Mouse (Mus musculus): ENCODE data around the gene Tmem44. TPM values are rescaled to one million over a fixed set of nuclear protein-coding genes. Genes with fewer than 3 reads are reported as not detected.
"Not testable (repeated sequence)": the region's sequence is repeated elsewhere in the genome, so short reads cannot be mapped to it uniquely, and the experiment has no call there.

Tmem44 gene
- polyA plus RNA-seq, 1 experiment from 2014 or later, result 0.68 TPM

GRCm38 (mm10) chr16:30475633-30476461, 74.8 kb downstream of the Tmem44 start:
- no peaks in the 10 kb centered on the region for H3K36me3 ChIP-seq (ENCODE audit: control insufficient read depth, insufficient read depth)
- H3K9me3 ChIP-seq (replicated peaks; ENCODE audit: control insufficient read depth, low read length), result peaks cover 4% of the 10 kb centered on the region; the same call in 1 of the 2 replicates
- 53% methylated on average over 10 of the region's 10 CpGs for WGBS (ENCODE audit: insufficient replicate concordance)
- no peak overlapping the region for H3K4me2 ChIP-seq (ENCODE audit: low read depth, low read length)
- no peaks in the 10 kb centered on the region for H3K4me1 ChIP-seq (ENCODE audit: control insufficient read depth, low read depth, low read length)
- H3K27ac ChIP-seq (ENCODE audit: low read length), result no peak overlapping the region
- H3K4me3 ChIP-seq (ENCODE audit: low read depth, low read length), result no peak overlapping the region
- no peak overlapping the region for H3K9ac ChIP-seq (ENCODE audit: low read depth, low read length)
- ATAC-seq (ENCODE audit: low read depth), result no peak
- no peaks in the 10 kb centered on the region for H3K27me3 ChIP-seq (ENCODE audit: control insufficient read depth, insufficient read depth, low read depth, low read length)

- H3K27ac ChIP-seq (ENCODE audit: low read length), result no peak overlapping the region
- 64% methylated on average over 5 of the region's 5 CpGs for WGBS (ENCODE audit: insufficient replicate concordance)
- H3K4me3 ChIP-seq (ENCODE audit: low read depth, low read length), result no peak overlapping the region
Measured at GRCm38 (mm10) chr16:30472447-30472846, 78.2 kb downstream of the Tmem44 start.

GRCm38 (mm10) chr16:30471912-30472311, 78.7 kb downstream of the Tmem44 start:
- 29% methylated on average over 2 of the region's 2 CpGs for WGBS (ENCODE audit: insufficient replicate concordance)
- Histone ChIP-seq H3K9ac (ENCODE audit: low read depth, low read length) (no peak overlapping the region), H3K36me3 (ENCODE audit: control insufficient read depth, insufficient read depth) (no peaks in the 10 kb centered on the region), H3K4me2 (ENCODE audit: low read depth, low read length) (no peak overlapping the region), H3K27me3 (ENCODE audit: control insufficient read depth, insufficient read depth, low read depth, low read length) (no peaks in the 10 kb centered on the region), H3K9me3 (replicated peaks; ENCODE audit: control insufficient read depth, low read length) (peaks cover 4% of the 10 kb centered on the region; the same call in 1 of the 2 replicates), H3K4me3 (ENCODE audit: low read depth, low read length) (no peak overlapping the region), H3K27ac (ENCODE audit: low read length) (no peak overlapping the region), H3K4me1 (ENCODE audit: control insufficient read depth, low read depth, low read length) (no peaks in the 10 kb centered on the region)
- ATAC-seq (ENCODE audit: low read depth), result no peak

More at GRCm38 (mm10) chr16:30472447-30472846, 78.2 kb downstream of the Tmem44 start:
- no peak overlapping the region for H3K4me2 ChIP-seq (ENCODE audit: low read depth, low read length)
- no peaks in the 10 kb centered on the region for H3K4me1 ChIP-seq (ENCODE audit: control insufficient read depth, low read depth, low read length)
- peaks cover 4% of the 10 kb centered on the region; the same call in 1 of the 2 replicates for H3K9me3 ChIP-seq (replicated peaks; ENCODE audit: control insufficient read depth, low read length)
- ATAC-seq (ENCODE audit: low read depth), result no peak
- H3K9ac ChIP-seq (ENCODE audit: low read depth, low read length), result no peak overlapping the region
- H3K36me3 ChIP-seq (ENCODE audit: control insufficient read depth, insufficient read depth), result no peaks in the 10 kb centered on the region
- H3K27me3 ChIP-seq (ENCODE audit: control insufficient read depth, insufficient read depth, low read depth, low read length), result no peaks in the 10 kb centered on the region

- H3K36me3 ChIP-seq (ENCODE audit: control insufficient read depth, insufficient read depth), result no peaks in the 10 kb centered on the region
- H3K9ac ChIP-seq (ENCODE audit: low read depth, low read length), result no peak overlapping the region
- H3K27me3 ChIP-seq (ENCODE audit: control insufficient read depth, insufficient read depth, low read depth, low read length), result no peaks in the 10 kb centered on the region
- H3K9me3 ChIP-seq (replicated peaks; ENCODE audit: control insufficient read depth, low read length), result peaks cover 4% of the 10 kb centered on the region; the same call in 1 of the 2 replicates
- H3K27ac ChIP-seq (ENCODE audit: low read length), result no peak overlapping the region
- no peak for ATAC-seq (ENCODE audit: low read depth)
- H3K4me2 ChIP-seq (ENCODE audit: low read depth, low read length), result no peak overlapping the region
- H3K4me1 ChIP-seq (ENCODE audit: control insufficient read depth, low read depth, low read length), result no peaks in the 10 kb centered on the region
- WGBS (ENCODE audit: insufficient replicate concordance), result 52% methylated on average over 6 of the region's 6 CpGs
- H3K4me3 ChIP-seq (ENCODE audit: low read depth, low read length), result no peak overlapping the region
Measured at GRCm38 (mm10) chr16:30468944-30469343, 81.7 kb downstream of the Tmem44 start.

- WGBS (ENCODE audit: insufficient replicate concordance), result 36% methylated on average over 5 of the region's 5 CpGs
- Histone ChIP-seq H3K9me3 (replicated peaks; ENCODE audit: control insufficient read depth, low read length) (peaks cover 5% of the 10 kb centered on the region; the same call in 1 of the 2 replicates), H3K4me2 (ENCODE audit: low read depth, low read length) (no peak overlapping the region), H3K27me3 (ENCODE audit: control insufficient read depth, insufficient read depth, low read depth, low read length) (no peaks in the 10 kb centered on the region), H3K4me3 (ENCODE audit: low read depth, low read length) (no peak overlapping the region), H3K4me1 (ENCODE audit: control insufficient read depth, low read depth, low read length) (no peaks in the 10 kb centered on the region), H3K36me3 (ENCODE audit: control insufficient read depth, insufficient read depth) (no peaks in the 10 kb centered on the region), H3K27ac (ENCODE audit: low read length) (no peak overlapping the region), H3K9ac (ENCODE audit: low read depth, low read length) (no peak overlapping the region)
- peak; percentile 39; the same call in 1 of the 2 replicates for ATAC-seq (ENCODE audit: low read depth)
Measured at GRCm38 (mm10) chr16:30465680-30466298, 84.9 kb downstream of the Tmem44 start.

- not testable (repeated sequence) for H3K4me1 ChIP-seq (ENCODE audit: control insufficient read depth, low read depth, low read length); H3K4me3 ChIP-seq (ENCODE audit: low read depth, low read length); H3K4me2 ChIP-seq (ENCODE audit: low read depth, low read length); H3K9me3 ChIP-seq (replicated peaks; ENCODE audit: control insufficient read depth, low read length); ATAC-seq (ENCODE audit: low read depth); H3K36me3 ChIP-seq (ENCODE audit: control insufficient read depth, insufficient read depth); H3K9ac ChIP-seq (ENCODE audit: low read depth, low read length); H3K27ac ChIP-seq (ENCODE audit: low read length); H3K27me3 ChIP-seq (ENCODE audit: control insufficient read depth, insufficient read depth, low read depth, low read length)
- WGBS (ENCODE audit: insufficient replicate concordance), result 64% methylated on average over 3 of the region's 3 CpGs
Measured at GRCm38 (mm10) chr16:30464742-30465141, 85.9 kb downstream of the Tmem44 start.

Other genes with a start within 250 kb of the Tmem44 start
- 9.3 and 10.5 TPM in 2 replicates for gene Gp5, start 240.1 kb downstream of the Tmem44 start, polyA plus RNA-seq (2015; fragmentation: Nextera tagmentation; extraction: Ambion mirVana)
- gene Atp13a3, start 144.9 kb downstream of the Tmem44 start, polyA plus RNA-seq (2015; fragmentation: Nextera tagmentation; extraction: Ambion mirVana), result 5.1 and 6.0 TPM in 2 replicates
- 17.5 and 19.7 TPM in 2 replicates for gene Lsg1, start 36.8 kb upstream of the Tmem44 start, polyA plus RNA-seq (2015; fragmentation: Nextera tagmentation; extraction: Ambion mirVana)
- gene Fam43a, start 48.9 kb upstream of the Tmem44 start, polyA plus RNA-seq (2015; fragmentation: Nextera tagmentation; extraction: Ambion mirVana), result 6.0 and 7.1 TPM in 2 replicates

Data from liver, embryonic 16.5 days (tissue).